Mouse (Mus musculus): ENCODE measurements around the gene Mkln1. TPM values are rescaled to one million over a fixed set of nuclear protein-coding genes. Genes with fewer than 3 reads are reported as not detected.
A peak's percentile ranks its signal among the peaks of the same experiment; 100 is the strongest.

Mkln1 gene
- total RNA-seq, 2 experiments from 2014 or later = 127 to 139 TPM

DNA sequence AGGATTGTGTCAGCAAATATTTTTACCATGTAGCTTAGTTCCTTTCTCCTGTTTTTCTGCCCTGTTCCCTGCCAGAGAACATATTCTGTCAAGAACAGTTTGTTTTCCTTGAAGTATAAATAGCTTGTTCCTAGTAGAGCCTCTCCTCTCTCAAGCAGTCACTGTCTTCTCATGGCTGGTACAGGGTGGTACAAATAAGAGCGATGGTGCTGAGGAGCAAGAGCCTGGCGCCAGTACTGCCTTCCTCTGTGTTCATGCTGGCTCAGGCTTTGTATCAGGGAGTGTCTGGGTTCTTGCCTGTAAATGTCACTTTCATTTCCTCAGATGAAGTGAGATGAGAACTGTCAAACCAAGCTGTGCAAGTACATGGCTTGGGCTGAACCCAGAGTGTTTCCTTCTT lies 104.1 kb downstream of the Mkln1 start:
- peak in 1 of 2 experiments; percentile 39 for DNase-seq (ENCODE audit: low spot score in 2 of 2)

DNA sequence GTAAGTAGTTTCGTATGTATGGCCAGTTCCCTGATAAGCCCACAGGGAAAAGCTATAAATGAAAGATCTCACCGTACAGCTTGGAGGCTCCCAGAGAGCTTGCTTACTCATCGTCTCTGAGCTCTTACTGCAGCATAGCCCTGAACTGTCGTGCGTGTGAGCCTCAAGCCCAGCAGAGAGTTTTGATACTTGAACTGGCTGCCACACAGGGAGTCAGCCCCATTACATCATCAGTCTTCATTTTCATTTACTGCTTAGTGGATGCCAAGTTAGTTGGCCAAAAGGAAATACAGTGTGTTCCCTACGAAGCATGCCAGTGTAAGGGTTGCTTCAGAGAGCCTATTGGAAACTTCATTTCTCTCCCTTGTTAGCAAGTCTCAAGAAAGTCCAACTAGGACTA lies 115.2 kb downstream of the Mkln1 start:
- DNase-seq (ENCODE audit: low spot score in 2 of 2) = no peak

DNA sequence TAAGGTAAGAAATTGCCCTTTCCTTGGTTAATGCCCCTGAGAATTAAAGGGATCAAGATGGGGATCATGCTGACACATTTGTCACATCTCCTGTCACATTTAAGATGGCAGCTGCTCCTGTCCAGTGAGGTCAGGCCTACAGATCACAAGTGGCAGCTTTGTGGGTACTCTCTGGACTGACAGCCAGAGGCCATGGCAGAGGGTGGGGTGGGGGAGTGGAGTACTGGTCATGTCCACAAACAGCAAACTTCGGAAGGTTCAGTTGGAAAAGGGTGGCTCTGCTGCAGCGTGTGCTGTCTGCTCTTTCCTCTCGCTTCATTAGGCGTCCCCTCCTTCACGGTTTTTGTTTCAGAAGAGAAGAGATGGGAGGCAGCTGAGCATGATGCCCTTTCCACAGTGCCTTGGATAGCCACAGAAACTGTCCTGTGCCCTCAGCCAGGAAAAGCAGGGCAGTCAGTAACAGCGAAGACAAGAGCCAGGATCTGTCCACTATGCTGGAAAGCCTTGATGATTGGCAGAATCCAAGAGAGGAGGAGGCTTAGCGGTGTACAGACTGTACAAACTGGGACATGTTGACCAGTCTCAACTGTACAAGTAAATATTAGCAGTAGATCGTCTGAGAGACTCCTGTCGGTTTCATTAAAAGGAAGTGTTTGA lies 119.3 kb downstream of the Mkln1 start:
- DNase-seq (ENCODE audit: low spot score in 2 of 2) = no peak

DNA sequence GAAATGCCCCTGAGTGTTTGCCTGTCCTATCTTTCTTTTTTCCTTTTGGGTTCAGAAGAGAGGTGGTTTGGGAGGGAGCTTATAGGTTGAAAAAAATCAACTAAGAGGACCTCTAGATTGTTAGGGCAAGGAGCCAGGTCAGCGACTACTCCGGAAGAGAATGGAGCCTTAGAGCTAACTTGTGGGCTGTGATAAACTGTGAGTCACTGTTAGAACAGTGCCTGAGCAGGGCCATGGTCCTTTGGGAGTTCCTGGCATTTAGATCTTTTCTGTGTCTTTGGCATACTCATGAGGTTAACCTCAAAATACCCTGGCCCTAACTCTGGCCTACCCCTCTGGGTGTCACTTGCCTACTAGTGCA lies 119.8 kb downstream of the Mkln1 start:
- no peak for DNase-seq (ENCODE audit: low spot score in 2 of 2)

DNA sequence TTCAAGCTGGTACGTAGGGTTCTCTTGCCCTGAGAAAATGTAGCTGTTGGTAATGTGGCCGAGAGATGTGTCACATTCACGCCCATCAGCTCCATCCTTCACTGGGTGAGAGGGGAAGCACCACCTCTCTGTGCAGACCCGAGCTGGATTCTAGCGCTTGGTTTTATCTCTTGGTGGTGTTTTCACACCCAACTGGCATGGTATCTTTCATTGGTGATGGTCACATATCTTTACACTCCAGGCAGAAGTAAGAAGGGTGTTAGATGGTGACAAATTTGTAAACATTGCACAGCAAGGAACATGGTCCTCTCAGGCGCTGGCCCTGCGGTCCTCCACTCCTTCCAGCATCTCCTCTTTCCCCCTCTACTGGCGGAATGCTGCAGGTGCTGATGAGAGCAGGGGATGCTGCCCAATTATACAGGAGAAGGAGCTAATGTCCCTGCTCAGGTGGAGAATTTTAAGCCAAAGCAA lies 120.5 kb downstream of the Mkln1 start:
- DNase-seq (ENCODE audit: low spot score in 2 of 2) = no peak

DNA sequence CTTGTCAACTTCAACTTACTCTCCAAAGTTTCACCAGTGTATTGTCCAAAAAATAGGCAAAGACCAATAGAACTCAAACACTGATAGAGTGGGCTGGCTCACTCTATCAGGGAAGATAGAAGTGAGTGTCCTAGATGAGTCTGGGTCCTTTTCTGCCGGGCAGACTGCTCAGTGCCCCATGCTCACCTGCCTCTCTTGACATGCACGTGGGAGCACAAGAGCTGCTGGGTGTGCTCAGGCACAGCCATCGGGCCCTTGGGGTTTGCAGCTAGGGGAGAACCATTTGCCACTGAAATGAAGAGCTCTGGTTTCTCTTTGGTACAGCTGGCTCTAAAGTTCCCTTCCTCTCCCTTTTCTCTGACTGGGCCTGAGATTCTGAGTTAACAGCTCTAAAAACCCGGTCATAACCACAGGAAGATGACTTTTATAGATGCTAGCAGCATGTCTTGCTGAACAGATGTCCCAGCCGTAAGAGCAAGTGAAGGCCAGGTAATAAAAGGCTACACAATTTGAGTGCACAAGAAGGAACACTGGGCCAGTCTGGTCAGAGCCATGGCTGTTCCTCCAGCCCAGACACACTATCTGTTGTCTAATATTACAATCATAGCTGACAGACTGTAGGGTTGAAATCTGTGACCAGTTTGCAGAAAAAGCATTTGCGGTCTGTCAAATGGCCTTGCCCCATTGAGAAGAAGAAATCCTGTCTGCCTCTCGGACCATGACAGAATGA lies 122.1 kb downstream of the Mkln1 start:
- no peak for DNase-seq (ENCODE audit: low spot score in 2 of 2)

DNA sequence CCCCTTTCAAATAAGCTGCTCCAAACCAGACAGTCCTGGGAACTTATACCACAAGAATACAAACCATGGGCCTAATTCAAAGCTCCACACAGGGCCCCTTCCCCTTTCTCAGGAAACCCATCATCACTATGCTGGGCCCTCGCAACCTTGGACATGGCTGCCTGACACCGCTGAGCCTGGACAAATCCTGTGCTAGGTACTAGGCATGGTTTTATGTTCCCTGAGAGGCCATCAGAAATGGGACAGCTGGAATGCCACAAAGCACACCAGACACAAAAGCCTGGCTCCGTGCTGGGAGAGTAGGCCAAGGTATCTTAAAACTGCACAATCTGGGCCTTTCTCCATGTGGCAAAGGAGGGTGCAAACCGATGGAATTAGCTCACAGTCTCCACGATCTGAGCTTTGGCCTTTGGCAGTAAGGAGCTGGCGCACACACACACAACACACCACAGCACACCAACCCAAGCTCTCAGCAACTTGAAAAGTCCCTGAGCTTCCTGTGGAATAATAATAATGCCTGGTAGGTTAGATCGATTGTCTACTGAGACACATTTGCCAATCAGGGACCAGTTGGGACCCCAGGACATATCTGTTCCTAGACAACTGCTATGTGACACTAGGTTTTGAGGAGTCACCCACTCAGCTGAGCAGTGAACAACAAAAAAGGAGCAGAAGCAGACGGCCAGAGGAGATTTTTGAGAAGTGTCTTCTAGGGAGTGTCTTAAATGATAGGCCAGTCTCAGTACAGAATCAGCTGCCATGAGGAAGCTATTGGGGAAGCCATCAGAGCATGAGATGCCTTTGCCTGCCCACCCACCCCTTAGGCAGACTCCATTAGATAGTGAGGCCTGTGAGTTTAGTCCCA lies 123.2 kb downstream of the Mkln1 start:
- DNase-seq (ENCODE audit: low spot score in 2 of 2) = no peak

DNA sequence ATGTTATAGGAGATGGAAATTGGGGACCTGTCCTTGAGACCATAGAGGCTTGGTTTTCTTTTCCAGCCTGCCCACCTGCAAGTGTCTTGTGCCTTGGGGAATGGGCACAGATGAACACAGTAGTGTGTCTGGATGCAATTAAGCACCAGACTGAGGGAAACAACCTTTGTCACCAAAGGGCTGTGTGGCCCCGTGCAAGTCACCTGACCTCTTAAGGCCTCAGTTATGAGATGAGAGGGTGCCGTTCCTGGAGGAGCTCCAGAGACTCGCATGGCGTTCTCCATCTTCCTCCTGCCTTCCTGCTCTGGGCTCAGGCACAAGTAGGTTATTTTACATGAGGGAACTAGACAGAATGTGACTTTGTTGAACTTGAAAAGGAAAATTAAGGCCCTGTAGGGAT lies 123.9 kb downstream of the Mkln1 start:
- DNase-seq (ENCODE audit: low spot score in 2 of 2) = no peak

DNA sequence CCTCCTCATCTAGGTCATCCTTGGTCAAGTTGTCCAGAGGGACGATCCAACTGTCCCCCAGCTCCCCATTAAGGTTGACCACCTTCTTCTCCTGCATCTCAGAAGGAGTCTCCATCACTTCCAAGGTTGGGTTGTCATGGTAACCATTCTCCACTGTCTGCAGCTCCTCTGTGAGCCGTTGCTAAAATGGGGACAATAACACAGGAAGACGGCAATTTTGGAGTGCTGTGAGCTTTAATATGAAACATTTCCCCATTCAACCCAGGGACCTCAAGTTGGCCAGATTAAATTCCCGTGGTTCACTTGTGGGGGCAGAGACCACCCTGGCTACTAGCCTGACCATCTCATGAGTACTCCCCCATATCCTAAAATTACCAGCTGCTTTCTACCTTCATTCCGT lies 124.5 kb downstream of the Mkln1 start:
- no peak for DNase-seq (ENCODE audit: low spot score in 2 of 2)

DNA sequence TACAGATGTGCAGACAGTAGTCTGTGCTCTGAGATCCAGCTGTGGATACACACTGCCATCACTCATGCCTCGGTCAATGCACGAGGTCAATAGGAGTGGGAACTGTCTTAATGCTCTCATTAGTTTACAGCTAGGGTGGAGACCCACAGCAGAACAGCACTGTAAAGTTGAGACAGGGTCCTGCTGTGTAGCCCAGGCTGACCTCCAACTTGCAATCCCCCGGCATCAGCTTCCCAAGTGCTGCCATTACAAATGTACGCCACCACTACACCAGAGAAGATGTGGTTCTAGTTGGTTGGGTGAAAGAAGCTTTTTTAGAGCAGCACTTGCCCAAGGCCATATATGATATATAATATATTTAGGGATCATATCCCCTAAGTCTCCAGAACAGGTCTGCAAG lies 125.1 kb downstream of the Mkln1 start:
- no peak for DNase-seq (ENCODE audit: low spot score in 2 of 2)

DNA sequence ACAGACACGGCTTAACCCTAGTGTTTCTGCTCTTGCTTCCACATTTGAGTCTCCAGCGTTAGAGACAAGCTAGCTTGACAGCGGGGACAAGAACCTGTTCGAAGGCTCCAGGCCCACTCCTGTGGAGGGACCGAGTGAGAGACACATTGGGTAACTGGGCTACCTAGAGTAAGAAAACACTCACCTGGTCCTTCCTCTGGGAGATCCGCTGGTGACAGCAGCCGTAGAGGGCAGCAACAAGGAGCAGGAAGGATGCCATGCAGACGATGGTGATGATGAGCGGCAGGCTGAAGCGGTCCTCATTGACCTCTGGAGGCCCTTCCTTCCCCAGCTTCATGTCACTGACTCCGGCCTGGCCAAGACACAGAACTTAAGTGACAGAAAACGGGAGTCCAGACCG lies 125.6 kb downstream of the Mkln1 start:
- no peak for DNase-seq (ENCODE audit: low spot score in 2 of 2)

DNA sequence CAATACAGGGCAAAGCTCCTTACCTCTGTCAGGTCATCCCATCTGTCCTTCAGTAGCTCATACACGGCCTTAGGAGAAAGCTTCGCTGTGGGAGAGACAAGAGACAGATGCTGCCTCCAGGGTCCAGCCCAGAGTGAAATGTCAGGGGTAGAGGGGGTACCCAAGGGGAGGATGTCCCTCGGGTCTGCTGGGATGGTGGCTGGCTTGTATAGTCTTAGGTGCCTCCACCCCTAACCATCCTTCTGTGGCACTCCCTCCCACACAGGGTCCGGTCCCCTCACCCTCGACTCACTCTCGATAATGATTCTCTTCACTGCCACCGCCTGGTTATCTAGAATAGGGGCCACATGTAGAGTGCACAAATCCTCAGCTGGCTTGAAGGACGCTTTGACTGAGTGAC lies 126.1 kb downstream of the Mkln1 start:
- DNase-seq (ENCODE audit: low spot score in 2 of 2) = no peak

DNA sequence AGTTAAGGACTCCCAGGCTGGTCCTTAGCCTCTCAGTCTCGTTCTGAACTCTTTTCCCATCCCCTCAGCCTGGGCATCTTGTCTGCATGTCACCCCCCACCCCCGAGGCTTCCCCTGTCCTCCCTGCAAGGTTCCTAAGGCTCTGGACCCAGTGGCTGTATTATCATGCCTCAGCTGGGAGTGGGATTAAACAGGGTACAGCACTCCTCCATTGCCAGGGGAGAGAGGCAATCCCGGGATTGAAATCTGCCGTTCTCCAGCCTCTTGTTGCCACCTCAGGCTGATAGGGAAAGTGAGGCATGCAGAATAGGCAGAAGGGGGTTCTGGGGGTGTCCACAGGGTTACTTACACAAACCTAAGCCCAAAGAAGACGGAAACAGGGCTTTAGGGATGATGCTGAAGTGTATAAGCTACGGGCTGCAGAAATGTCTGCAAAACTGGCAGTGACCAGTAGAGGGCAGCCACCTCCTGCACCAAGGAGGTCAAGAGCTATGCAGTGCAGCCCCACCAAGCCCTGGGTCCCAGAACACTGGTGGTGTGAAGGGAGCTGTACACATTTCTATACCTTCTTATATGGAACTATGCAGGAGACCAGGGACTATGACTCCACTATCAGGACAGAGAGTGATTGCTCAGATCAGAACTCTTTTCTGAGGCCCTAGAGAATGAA lies 126.8 kb downstream of the Mkln1 start:
- peak; percentile 52 to 54 for DNase-seq (ENCODE audit: low spot score in 2 of 2)

DNA sequence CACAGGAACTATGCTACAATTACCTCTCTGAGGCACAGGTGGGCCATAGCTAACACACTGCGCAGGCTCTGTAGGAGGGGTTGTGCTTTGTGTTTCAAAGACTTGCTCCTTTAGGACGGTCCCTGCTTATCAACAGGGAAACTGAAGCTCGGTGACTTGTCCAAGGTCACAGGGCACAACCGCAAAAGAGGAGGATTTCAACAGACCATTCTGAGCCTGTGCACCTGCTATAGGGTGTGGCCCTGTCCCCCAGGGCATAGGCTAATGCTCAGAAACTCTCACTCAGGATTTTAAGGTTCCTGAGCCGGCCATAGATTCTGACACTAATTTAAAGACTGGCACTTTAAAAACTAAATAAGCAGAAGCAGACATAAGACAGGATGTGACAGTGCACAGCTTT lies 128.4 kb downstream of the Mkln1 start:
- DNase-seq (ENCODE audit: low spot score in 2 of 2) = no peak

DNA sequence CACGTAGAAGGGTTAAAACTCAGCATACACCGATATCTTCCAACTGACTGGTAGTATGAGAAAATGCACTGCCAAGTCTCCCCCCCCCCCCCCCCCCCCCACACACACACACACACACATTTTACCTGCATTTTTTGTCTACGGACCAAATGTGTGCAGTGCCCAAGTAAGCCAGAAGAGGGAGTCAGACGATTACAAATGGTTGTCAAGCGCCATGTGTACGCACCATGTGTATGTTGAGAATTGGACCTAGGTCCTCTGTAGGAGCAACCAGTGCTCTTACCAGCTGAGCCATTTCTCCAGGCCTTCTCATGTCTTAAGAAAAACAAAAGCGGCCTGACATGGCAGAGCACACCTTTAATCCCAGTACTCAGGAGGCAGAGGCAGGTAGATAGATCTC lies 129.4 kb downstream of the Mkln1 start:
- peak in 1 of 2 experiments; percentile 54 for DNase-seq (ENCODE audit: low spot score in 2 of 2)

DNA sequence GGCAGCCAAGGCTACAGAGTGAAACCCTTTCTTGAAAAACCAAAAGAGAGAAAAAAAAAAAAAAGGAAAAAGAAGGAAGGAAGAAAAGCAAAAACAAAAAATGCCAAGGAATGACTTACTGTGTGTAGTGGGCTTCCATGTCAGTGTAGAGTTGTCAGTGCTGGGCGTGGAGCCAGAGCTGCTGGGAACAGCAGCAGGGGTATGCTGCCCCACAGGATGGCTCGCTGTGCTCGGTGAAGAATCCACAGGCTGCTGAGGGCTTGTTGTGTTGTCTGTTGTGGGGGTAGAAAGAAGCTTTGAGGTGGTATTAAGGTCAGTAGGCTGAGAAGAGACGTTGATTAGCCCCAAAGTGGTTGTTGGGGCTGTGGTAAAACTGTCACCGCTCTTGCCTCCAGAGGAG lies 129.8 kb downstream of the Mkln1 start:
- DNase-seq (ENCODE audit: low spot score in 2 of 2) = no peak

DNA sequence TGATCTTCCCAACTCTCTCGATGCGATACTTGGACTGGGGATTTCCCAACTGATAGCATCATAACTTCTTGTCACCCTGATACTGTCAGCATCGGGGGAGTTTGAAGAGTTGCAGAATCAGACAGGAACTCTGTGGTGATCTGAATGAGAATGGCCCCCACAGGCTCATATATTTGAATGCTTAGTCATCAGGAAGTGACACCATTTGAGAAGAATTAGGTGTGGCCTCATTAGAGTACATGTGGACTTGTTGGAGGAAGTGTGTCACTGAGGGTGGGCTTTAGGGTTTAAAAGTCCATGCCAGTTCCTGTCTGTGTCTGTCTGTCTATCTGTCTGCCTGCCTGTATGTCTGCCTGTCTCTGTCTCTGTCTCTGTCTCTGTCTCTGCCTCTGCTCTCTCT lies 133.3 kb downstream of the Mkln1 start:
- no peak for DNase-seq (ENCODE audit: low spot score in 2 of 2)

DNA sequence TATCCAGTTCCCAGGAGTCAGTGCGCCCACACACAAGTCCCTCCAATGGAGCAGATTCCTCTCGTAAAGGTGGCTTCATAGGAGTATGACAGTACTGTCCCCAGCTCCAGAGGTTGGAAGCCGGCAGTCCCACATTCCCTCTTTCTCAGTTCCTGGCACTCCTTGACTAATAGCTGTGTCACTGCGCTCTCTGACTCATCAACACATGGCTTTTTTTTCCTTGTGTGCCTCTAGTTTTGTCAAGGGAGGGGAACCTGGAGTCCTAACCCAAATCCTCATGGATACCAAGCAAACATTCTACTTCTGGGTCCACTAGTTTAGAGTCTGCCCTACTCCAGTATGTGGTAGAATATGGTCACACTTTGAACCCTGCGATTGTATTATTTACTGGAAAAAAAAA lies 136.2 kb downstream of the Mkln1 start:
- no peak for DNase-seq (ENCODE audit: low spot score in 2 of 2)

DNA sequence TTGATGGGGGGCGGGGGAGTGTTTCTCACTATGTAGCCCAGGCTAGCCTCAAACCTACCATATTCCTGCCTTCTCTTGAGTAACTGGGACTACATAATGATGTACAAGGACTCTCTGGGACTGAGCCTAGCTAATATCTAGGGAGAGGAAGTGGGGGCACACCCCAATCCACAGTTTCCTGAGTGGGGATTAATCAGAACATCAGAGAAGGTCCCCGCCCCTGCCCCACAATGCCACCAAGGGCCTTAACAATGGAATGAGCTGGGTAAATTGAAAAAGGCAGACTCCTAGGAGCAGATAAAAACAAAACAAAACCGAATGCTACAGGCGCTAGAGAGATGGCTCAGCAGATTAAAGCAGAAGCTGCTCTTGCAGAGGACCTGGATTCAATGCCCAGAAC lies 138.7 kb downstream of the Mkln1 start:
- no peak for DNase-seq (ENCODE audit: low spot score in 2 of 2)

DNA sequence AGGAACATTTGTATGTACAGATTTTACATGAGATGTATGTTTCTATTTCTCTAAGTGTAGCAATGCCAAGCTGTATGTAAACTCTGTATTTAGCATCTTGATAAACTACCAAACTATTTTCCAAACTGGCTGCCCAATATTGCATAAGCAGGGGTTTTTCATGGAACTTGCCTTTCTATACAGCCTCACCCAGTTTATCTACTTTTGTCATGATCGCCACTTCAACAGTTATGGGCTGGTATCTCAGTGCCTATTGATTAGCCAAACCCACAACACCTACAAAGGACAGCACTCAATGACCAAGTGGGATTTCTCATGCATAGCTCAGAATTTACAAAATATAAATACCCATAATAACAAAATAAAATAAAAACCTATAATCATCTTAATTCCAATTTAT lies 139.6 kb downstream of the Mkln1 start:
- DNase-seq (ENCODE audit: low spot score in 2 of 2) = no peak

DNA sequence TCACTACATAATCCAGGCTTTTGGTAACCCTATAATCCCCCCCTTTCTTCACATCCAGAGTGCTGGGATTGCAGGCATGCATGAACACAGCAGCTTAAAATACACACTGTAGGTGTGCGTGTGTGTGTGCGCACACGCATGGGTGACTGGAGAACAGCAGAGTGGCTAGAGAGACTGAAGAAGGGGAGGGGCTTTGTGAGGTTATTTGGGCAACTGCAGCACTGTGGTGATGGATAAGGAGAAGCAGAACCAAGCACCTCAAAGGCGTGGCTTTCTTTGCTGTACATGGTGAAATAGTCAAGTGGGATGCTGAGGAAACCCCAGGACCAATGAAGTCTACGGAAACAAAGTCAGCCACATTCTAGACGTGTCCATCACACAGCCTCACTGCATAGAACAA lies 141.5 kb downstream of the Mkln1 start:
- no peak for DNase-seq (ENCODE audit: low spot score in 2 of 2)

DNA sequence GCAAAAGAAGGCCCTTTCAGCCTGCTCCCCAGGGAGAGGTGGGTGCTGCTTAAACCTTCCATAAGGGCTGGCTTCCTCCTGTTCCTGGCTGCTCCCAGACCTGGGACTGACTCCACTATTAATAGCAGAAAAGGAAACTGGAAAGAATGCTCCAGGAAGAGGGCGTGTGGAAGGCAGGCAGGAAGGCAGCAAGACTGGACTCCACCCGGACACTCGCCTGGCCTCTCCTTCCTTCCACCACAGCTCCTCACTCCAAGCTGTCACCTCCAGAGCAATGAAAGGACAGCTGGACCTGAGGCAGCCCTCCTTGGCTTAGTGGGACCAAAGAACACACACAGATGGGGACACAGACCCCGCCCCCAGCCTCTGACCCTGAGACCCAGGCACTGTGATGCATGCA lies 145.8 kb downstream of the Mkln1 start:
- DNase-seq (ENCODE audit: low spot score in 2 of 2) = no peak

Measured in layer of hippocampus, postnatal 14 days (tissue).